Mouse (Mus musculus) spleen, postnatal 4 days (tissue): ENCODE measurements around the gene Gm3839.
"Not testable (repeated sequence)": the region's sequence is repeated elsewhere in the genome, so short reads cannot be mapped to it uniquely, and the experiment has no call there.

Experiments
- DNase-seq, 2 experiments: peaks; one replicate each; pipeline ENCODE4 v3.0.0; 2022; ENCODE audit warnings: low spot score in 2 of 2

Gene Gm3839

GRCm38 (mm10) chr14:11356626-11357025, at the start of gene Gm3839:
Gene Gm3839 (minus strand): TSS chr14:11356726.
- DNase-seq: not testable (repeated sequence)

DNA sequence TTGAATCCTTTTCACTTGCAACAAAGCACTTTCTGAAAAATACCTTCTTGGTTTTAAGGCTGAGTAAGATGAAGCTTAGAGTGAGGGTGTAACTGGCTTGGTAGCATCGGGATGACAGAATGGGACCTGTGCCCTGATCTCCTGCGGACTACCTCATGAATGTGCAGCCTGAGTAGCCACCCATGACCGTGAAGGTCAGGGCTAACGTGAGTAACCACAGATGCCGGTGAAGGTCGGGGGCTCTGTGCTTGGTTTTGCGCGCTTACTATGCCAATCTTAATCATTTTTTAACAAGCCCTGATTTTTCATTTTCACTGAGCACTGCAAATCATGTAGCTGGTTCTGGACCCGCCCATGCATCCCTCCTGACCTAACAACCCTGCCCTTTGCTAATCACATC, 49.1 kb upstream of the Gm3839 start:
- no peak for DNase-seq

DNA sequence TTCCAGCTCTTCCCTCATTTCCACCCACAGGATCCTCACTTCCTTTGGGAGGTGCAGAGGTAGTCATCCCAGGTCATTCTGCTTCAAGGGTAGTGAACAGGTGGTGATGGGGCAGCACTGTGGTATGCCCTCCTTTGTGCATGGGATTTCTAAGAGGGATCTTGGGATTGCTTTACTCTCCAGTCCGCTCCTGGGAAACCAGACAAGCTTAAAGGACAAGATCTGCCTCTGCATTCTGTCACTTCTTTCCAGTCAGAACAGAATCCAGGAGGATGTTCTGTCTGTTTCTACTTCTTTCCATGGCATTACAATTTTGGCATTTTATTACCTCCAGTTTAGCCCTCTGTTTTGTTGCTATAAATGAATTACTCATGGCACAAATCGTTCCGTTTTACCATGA, 21.3 kb upstream of the Gm3839 start:
- DNase-seq: no peak

GRCm38 (mm10) chr14:11375225-11375624, 18.7 kb upstream of the Gm3839 start:
- DNase-seq: no peak

- DNase-seq: no peak
Measured at GRCm38 (mm10) chr14:11346086-11346485, 10.4 kb downstream of the Gm3839 start.

DNA sequence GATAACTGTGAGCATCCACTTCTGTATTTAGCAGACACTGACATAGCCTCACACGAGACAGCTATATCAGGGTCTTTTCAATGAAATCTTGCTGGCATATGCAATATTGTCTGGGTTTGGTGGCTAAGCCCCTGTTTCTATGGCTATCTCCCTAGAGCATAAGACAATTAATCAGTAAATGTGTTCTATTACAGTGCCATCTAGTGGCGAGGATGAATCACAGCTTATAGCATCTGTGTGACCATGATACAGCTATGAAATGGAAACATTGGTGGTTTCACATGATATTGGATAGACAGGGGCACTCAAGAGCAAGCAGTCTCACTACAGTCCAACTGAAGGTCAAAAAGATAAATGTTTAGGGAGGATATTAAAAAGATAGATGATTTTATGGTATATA, 26.5 kb downstream of the Gm3839 start:
- DNase-seq: no peak

DNA sequence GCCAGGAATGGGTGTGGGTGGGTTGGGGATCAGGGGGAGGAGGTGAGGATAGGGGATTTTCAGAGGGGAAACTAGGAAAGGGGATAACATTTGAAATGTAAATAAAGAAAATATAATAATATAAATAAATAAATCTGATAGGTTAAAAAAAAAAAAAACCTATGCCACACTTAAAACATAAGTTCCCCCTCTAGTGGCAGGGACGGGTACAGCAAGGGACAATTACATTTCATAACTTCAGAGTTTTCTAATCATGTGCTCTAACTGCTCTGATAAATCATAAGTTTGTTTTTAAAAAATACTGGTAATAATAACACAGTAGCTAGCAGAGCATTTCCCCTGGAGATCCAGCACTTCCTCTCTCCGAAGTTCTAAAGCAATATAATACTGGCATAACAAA, 49.4 kb downstream of the Gm3839 start:
- no peak for DNase-seq

GRCm38 (mm10) chr14:11287956-11288355, 68.6 kb downstream of the Gm3839 start:
- not testable (repeated sequence) for DNase-seq

DNA sequence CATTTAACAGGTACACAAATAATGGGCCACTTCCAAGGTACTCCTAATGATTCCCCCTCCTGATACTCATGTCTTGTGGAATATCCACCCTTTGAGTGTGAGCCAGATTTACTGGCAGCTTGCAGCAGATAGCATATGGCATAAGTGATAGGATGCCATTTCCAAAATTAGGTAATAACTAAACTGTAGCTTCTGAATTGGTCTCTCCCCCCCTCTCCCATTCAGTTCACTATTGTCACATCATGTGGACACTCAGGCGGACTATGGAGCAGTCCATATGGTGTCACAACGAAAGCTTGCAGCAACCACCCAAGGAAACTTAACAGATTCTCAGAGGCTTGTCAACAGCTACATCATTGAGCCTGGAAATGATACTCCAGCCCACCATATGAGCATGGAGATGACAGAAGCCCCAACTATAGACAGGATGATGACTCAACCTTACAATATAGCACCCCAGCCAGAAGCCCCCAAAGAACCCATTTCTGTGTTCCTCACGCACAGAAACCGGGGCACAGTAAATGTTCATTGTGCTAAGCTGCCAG, 99.3 kb downstream of the Gm3839 start:
- DNase-seq: no peak

DNA sequence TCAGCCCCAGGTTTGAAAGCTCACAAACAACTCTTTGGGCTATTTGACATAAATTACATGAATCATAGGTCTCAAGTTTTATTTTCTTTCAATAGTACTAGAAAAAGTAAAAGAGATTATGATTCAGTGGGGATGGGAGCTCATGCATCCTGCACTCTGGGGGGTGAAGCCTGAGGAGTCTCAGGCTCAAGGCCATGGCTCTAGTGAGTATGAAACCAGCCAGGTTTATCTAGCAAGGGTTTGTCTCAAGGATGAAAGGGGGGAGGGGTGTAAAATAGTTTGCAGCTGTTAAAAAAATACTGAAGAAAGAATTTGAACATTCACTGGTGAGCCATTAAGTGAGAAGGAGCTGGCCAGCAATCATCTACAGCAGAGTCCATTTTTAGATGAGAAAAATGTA, 108.5 kb downstream of the Gm3839 start:
- DNase-seq: no peak

- no peak for DNase-seq
Measured at GRCm38 (mm10) chr14:11244546-11244945, 112.0 kb downstream of the Gm3839 start.

DNA sequence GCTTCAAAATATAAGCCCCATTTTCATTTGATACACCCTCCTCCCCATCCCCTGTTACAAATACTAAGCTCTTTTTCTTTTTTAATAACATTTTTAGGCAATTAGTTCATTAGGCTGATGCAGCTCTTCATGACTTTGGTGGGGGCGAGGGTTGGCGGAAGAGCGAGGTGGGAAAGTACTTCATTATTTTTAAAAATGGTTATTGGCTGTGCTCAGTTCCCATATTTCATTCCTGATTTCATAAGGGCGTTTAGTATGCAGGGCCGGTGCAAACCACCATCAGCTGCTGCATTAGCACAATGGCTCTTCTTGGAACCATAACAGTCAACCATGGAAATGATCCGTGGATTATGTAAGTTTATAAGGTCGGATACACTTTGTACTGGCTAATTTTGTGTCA, 124.4 kb downstream of the Gm3839 start:
- DNase-seq: no peak
